Mouse (Mus musculus) liver, postnatal 0 days (tissue): ENCODE measurements at regions not wholly inside any gene's neighbourhood (a gene's known extent, or its start where the extent isn't known, plus 50 kb on each side); places are given as distances from the start of the nearest gene placed in this dataset.

Experiments
- ATAC-seq: fragments of 200-750 bp; cut with Nextera tagmentation; 2 replicates; pipeline ENCODE4 v1.8.0; 2017; ENCODE audit warnings: mild to moderate bottlenecking, moderate library complexity
- DNase-seq: peaks from one replicate; pipeline ENCODE4 v3.0.0-alpha.2; 2016
- H3K27ac ChIP-seq: fragments of 300-500 bp; sonication (generic); 2 replicates; pipeline ENCODE4 v1.5.1; 2014; ENCODE audit warnings: antibody characterized with exemption, moderate library complexity, mild to moderate bottlenecking, low read depth
- H3K27me3 ChIP-seq: fragments of 300-500 bp; sonication (generic); 2 replicates; pipeline ENCODE4 v1.6.1; 2014; ENCODE audit warnings: low read length, control low read depth, mixed read lengths; ENCODE audit not compliant: insufficient read depth
- H3K36me3 ChIP-seq: fragments of 300-500 bp; sonication (generic); replicated peaks from 2 replicates; pipeline ENCODE4 v1.6.1; 2014; ENCODE audit warnings: mild to moderate bottlenecking, control low read depth, low read length, moderate library complexity, mixed read lengths; ENCODE audit not compliant: insufficient read depth
- H3K4me1 ChIP-seq: fragments of 300-500 bp; sonication (generic); 2 replicates; pipeline ENCODE4 v1.6.1; 2014; ENCODE audit warnings: antibody characterized with exemption, mild to moderate bottlenecking, control low read depth; ENCODE audit not compliant: insufficient read depth
- H3K4me2 ChIP-seq: fragments of 300-500 bp; sonication (generic); 2 replicates; pipeline ENCODE4 v1.6.1; 2014; ENCODE audit warnings: low read depth, mild to moderate bottlenecking, low read length, moderate library complexity, mixed read lengths
- H3K4me3 ChIP-seq: fragments of 300-500 bp; sonication (generic); 2 replicates; pipeline ENCODE4 v1.5.1; 2014; ENCODE audit warnings: low read depth, low read length
- H3K9ac ChIP-seq: fragments of 300-500 bp; sonication (generic); replicated peaks from 2 replicates; pipeline ENCODE4 v1.6.1; 2014; ENCODE audit warnings: mild to moderate bottlenecking, moderate library complexity
- H3K9me3 ChIP-seq: fragments of 300-500 bp; sonication (generic); 2 replicates; pipeline ENCODE4 v1.6.1; 2016; ENCODE audit warnings: mild to moderate bottlenecking, control low read depth, low read length, mixed read lengths
- CTCF ChIP-seq: sonication (generic); IDR thresholded peaks from 2 replicates; pipeline ENCODE4 v1.5.1; 2016; ENCODE audit warnings: antibody characterized with exemption, low read depth
- EP300 ChIP-seq: IDR thresholded peaks from 2 replicates; pipeline ENCODE4 v1.6.1; 2016; ENCODE audit warnings: antibody characterized with exemption, low read depth, mild to moderate bottlenecking
- WGBS: fragments of 180-500 bp; shearing (Covaris S2); extraction: QIAGEN DNeasy Blood & Tissue Kit; methylation state at CpG from one replicate; pipeline ENCODE4 v1.1.7; 2014; ENCODE audit not compliant: insufficient replicate concordance; 5-methylcytosine and 5-hydroxymethylcytosine counted together

- H3K4me2 ChIP-seq: no peak overlapping the region
- DNase-seq (no peak), ATAC-seq (no peak)
- H3K36me3 ChIP-seq: no peaks in the 10 kb centered on the region
- H3K9ac ChIP-seq: no peak overlapping the region
- H3K4me3 ChIP-seq: no peak overlapping the region
- WGBS: 76% methylated on average over 1 of the region's 1 CpGs
- no peaks in the 10 kb centered on the region for H3K4me1 ChIP-seq
- no peak overlapping the region for H3K27ac ChIP-seq
- H3K27me3 ChIP-seq: no peaks in the 10 kb centered on the region
- TF ChIP-seq EP300 (no peak), CTCF (no peak)
- no peaks in the 10 kb centered on the region for H3K9me3 ChIP-seq
Measured at GRCm38 (mm10) chr7:117018349-117018748, 362.4 kb upstream of the Xylt1 start.

- Histone ChIP-seq H3K4me1 (no peaks in the 10 kb centered on the region), H3K4me2 (no peak overlapping the region), H3K27me3 (no peaks in the 10 kb centered on the region), H3K9ac (no peak overlapping the region), H3K9me3 (no peaks in the 10 kb centered on the region), H3K27ac (no peak overlapping the region), H3K36me3 (no peaks in the 10 kb centered on the region), H3K4me3 (no peak overlapping the region)
- TF ChIP-seq EP300 (no peak), CTCF (no peak)
- WGBS: 54% methylated on average over 4 of the region's 4 CpGs
- ATAC-seq (no peak), DNase-seq (peak; percentile 22)
Measured at GRCm38 (mm10) chr7:117021716-117022115, 359.1 kb upstream of the Xylt1 start.

DNA sequence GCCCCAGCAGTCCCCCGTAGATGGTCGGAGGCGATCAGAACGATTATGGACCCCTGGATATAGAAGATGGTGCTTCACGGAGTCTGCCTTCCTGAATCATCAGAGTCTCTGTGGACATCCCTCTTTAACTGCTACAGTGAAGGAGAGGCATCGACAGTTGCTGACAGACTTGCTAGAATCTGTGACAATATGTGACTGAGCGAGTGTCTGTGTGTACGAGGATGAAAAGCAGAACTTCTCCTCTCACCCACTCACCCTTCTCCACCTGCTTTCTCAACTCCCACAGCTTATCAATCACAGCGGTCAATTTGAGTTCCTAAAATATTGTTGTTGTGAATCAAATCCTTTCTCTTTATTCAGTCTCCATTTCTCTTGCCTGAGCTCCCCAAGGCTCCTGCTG lies 335.9 kb upstream of the Xylt1 start:
- H3K4me3 ChIP-seq: no peak overlapping the region
- no peaks in the 10 kb centered on the region for H3K36me3 ChIP-seq
- H3K4me1 ChIP-seq: no peaks in the 10 kb centered on the region
- H3K9ac ChIP-seq: no peak overlapping the region
- ATAC-seq (no peak), DNase-seq (no peak)
- no peak overlapping the region for H3K27ac ChIP-seq
- 75% methylated on average over 9 of the region's 9 CpGs for WGBS
- no peaks in the 10 kb centered on the region for H3K9me3 ChIP-seq
- no peak overlapping the region for H3K4me2 ChIP-seq
- H3K27me3 ChIP-seq: no peaks in the 10 kb centered on the region
- TF ChIP-seq CTCF: no peak
- no peak for TF ChIP-seq EP300

DNA sequence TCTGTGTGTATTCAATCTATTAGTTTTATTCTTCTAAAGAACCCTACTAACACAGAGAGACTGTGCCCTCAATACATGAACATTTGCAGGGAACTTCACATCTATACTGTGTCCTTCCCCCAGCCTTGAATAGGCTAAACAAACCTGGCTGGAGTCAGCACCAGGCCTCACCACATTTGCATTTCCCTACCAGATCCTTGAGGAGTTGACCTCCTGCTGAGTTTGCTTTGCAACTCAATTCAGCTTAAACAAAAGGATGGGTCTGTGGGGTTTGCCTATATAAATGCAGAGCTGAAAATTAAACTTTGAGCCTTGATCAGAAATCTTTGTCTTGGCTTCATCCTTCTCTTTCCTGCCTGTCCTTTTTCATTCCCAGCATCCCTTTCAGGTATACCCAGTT lies 331.5 kb upstream of the Xylt1 start:
- no peaks in the 10 kb centered on the region for H3K36me3 ChIP-seq
- H3K27me3 ChIP-seq: no peaks in the 10 kb centered on the region
- DNase-seq (no peak), ATAC-seq (no peak)
- TF ChIP-seq CTCF (no peak), EP300 (no peak)
- H3K4me2 ChIP-seq: no peak overlapping the region
- H3K9me3 ChIP-seq: no peaks in the 10 kb centered on the region
- no peaks in the 10 kb centered on the region for H3K4me1 ChIP-seq
- H3K4me3 ChIP-seq: no peak overlapping the region
- H3K27ac ChIP-seq: no peak overlapping the region
- H3K9ac ChIP-seq: no peak overlapping the region

GRCm38 (mm10) chr7:117065771-117066170 lies 315.0 kb upstream of the Xylt1 start:
- H3K4me3 ChIP-seq: no peak overlapping the region
- H3K4me1 ChIP-seq: no peaks in the 10 kb centered on the region
- no peak overlapping the region for H3K4me2 ChIP-seq
- ATAC-seq (no peak), DNase-seq (no peak)
- H3K27me3 ChIP-seq: no peaks in the 10 kb centered on the region
- no peak overlapping the region for H3K9ac ChIP-seq
- H3K9me3 ChIP-seq: no peaks in the 10 kb centered on the region
- TF ChIP-seq CTCF (no peak), EP300 (no peak)
- no peak overlapping the region for H3K27ac ChIP-seq
- H3K36me3 ChIP-seq: no peaks in the 10 kb centered on the region
- WGBS: 43% methylated on average over 2 of the region's 2 CpGs

- no peaks in the 10 kb centered on the region for H3K36me3 ChIP-seq
- WGBS: 23% methylated on average over 6 of the region's 6 CpGs
- no peak overlapping the region for H3K9ac ChIP-seq
- no peaks in the 10 kb centered on the region for H3K9me3 ChIP-seq
- H3K4me2 ChIP-seq: no peak overlapping the region
- DNase-seq (peak; percentile 24), ATAC-seq (no peak)
- no peak overlapping the region for H3K4me3 ChIP-seq
- no peaks in the 10 kb centered on the region for H3K4me1 ChIP-seq
- TF ChIP-seq CTCF (no peak), EP300 (peak; percentile 23; the same call in 1 of the 2 replicates)
- H3K27ac ChIP-seq: no peak overlapping the region
- H3K27me3 ChIP-seq: no peaks in the 10 kb centered on the region
Measured at GRCm38 (mm10) chr7:117090911-117091550, 289.7 kb upstream of the Xylt1 start.

GRCm38 (mm10) chr7:117092860-117093259 lies 287.9 kb upstream of the Xylt1 start:
- Histone ChIP-seq H3K4me2 (no peak overlapping the region), H3K9me3 (no peaks in the 10 kb centered on the region), H3K36me3 (no peaks in the 10 kb centered on the region), H3K4me3 (no peak overlapping the region), H3K4me1 (peaks cover 3% of the 10 kb centered on the region; the same call in 1 of the 2 replicates), H3K27ac (no peak overlapping the region), H3K9ac (no peak overlapping the region), H3K27me3 (no peaks in the 10 kb centered on the region)
- DNase-seq: no peak
- no peak for ATAC-seq
- TF ChIP-seq CTCF (no peak), EP300 (no peak)
- WGBS: 37% methylated on average over 4 of the region's 4 CpGs
